Mouse (Mus musculus): Measurements from ENCODE around the gene Ube2i.

Ube2i gene

DNA sequence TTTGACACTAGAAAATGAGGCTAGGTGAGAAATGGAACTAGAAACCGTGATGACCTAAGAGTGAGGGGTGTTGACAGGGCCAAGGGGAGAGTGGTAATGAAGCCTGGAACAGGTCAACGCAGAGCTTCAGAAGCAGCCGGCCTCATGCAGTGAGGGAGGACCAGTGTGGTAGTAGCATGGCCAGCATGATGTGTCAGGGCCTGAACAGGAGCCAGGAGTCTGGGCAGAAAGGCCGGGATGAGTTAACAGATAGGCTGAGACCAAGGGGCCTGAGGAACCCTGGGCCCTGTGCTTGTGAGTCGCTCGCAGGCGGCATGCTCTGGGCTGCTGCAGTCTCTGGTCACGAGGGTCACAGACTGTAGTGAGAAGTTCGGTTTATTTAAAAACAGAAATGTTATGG lies 55.5 kb downstream of the Ube2i start:
- no peak for DNase-seq (ENCODE audit: low spot score in 2 of 2)

DNA sequence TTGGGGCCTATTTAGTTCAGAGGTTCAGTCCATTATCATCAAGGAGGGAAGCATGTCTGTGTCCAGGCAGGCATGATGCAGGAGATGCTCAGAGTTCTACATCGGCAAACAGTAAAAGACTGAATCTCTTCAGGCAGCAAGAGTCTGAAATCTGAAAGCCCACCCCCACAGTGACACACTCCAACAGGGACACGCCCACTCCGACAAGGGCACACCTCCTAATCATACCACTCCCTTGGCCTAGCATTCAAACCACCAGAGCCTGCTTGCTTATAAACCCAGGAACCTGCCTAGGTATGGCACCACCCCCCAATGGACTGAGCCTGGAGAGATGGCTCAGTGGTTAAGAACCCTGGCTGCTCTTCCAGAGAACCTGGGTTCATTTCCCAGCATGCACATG lies 59.0 kb downstream of the Ube2i start:
- no peak for DNase-seq (ENCODE audit: low spot score in 2 of 2)
